Comparison of ENCODE assay signal across 16 mouse cellular contexts in genomic region chr6:47367461-47367860, GRCm38 (mm10).
DNase-seq lines count a peak whose midpoint lies in the region; ATAC-seq lines count a peak whose summit lies in the region.
"Had no signal": no experiment of that assay in that cellular context is flagged by ENCODE, and none has a peak within 500 bp of the region (broad histone marks: within the 10 kb centered on the region; RNA-seq: fewer than 3 reads in every experiment).

No protein-coding gene starts in this region.

- H3K27me3 ChIP-seq in embryonic facial prominence, embryonic 14.5 days (replicated peaks; ENCODE audit: control insufficient read depth, insufficient read depth, low read length) = no peaks in the 10 kb centered on the region
- H3K27me3 ChIP-seq in embryonic facial prominence, embryonic 10.5 days (replicated peaks; ENCODE audit: low read depth, poor library complexity, severe bottlenecking) = no peaks in the 10 kb centered on the region
- no peaks in the 10 kb centered on the region for H3K27me3 ChIP-seq in hindbrain, embryonic 11.5 days (ENCODE audit: control insufficient read depth, insufficient read depth, low read length)
- no peaks in the 10 kb centered on the region for H3K27me3 ChIP-seq in midbrain, embryonic 11.5 days (ENCODE audit: control insufficient read depth, insufficient read depth, low read length)
- H3K27me3 ChIP-seq in neural tube, embryonic 14.5 days (ENCODE audit: control insufficient read depth, insufficient read depth, low read length) = no peaks in the 10 kb centered on the region

- no peak overlapping the region for H3K4me3 ChIP-seq in embryonic facial prominence, embryonic 14.5 days (ENCODE audit: low read depth, low read length)
- H3K4me3 ChIP-seq in embryonic facial prominence, embryonic 10.5 days = no peak overlapping the region
- no peak overlapping the region for H3K4me3 ChIP-seq in hindbrain, embryonic 11.5 days (ENCODE audit: low read depth, low read length)
- H3K4me3 ChIP-seq in midbrain, embryonic 11.5 days (ENCODE audit: low read depth, low read length) = no peak overlapping the region
- H3K4me3 ChIP-seq in neural tube, embryonic 14.5 days (ENCODE audit: low read depth, low read length) = no peak overlapping the region
- H3K4me3 ChIP-seq: heart, embryonic 10.5 days had no signal

- DNase-seq in embryonic facial prominence, embryonic 14.5 days (ENCODE audit: low spot score) = peak; percentile 38
- no peak for DNase-seq in embryonic facial prominence, embryonic 10.5 days (ENCODE audit: low spot score)
- peak; percentile 18 for DNase-seq in hindbrain, embryonic 11.5 days (ENCODE audit: low spot score)
- DNase-seq in midbrain, embryonic 11.5 days (ENCODE audit: low spot score, missing footprints) = no peak
- no peak for DNase-seq in ovary, postnatal 10 days (ENCODE audit: low spot score)
- DNase-seq in kidney, postnatal 14 days = no peak
- DNase-seq in liver = no peak
- DNase-seq: cerebellum, adult 11 months; gastrocnemius, postnatal 36 days; kidney, adult 18-20 months; kidney, postnatal 25 days; lung, embryonic 14.5 days; right cerebral cortex, postnatal 14 days had no signal

- no peak overlapping the region for H3K4me2 ChIP-seq in embryonic facial prominence, embryonic 14.5 days (ENCODE audit: low read depth, low read length)
- no peak overlapping the region for H3K4me2 ChIP-seq in hindbrain, embryonic 11.5 days (replicated peaks; ENCODE audit: low read depth, low read length)
- no peak overlapping the region for H3K4me2 ChIP-seq in midbrain, embryonic 11.5 days
- H3K4me2 ChIP-seq in neural tube, embryonic 14.5 days (ENCODE audit: low read depth, low read length) = no peak overlapping the region
- H3K4me2 ChIP-seq: lung, embryonic 14.5 days had no signal

- no peak overlapping the region for H3K9ac ChIP-seq in embryonic facial prominence, embryonic 14.5 days (ENCODE audit: low read depth, low read length)
- no peak overlapping the region for H3K9ac ChIP-seq in hindbrain, embryonic 11.5 days (ENCODE audit: low read depth, low read length)
- H3K9ac ChIP-seq in midbrain, embryonic 11.5 days (ENCODE audit: low read length) = no peak overlapping the region
- H3K9ac ChIP-seq in neural tube, embryonic 14.5 days (replicated peaks; ENCODE audit: low read depth, low read length) = no peak overlapping the region
- H3K9ac ChIP-seq: lung, embryonic 14.5 days had no signal

- no peaks in the 10 kb centered on the region for H3K4me1 ChIP-seq in embryonic facial prominence, embryonic 14.5 days (ENCODE audit: control insufficient read depth, insufficient read depth, low read length)
- H3K4me1 ChIP-seq in embryonic facial prominence, embryonic 10.5 days = peaks cover 29% of the 10 kb centered on the region
- H3K4me1 ChIP-seq in hindbrain, embryonic 11.5 days (replicated peaks; ENCODE audit: control insufficient read depth, insufficient read depth, low read length) = no peaks in the 10 kb centered on the region
- H3K4me1 ChIP-seq in midbrain, embryonic 11.5 days (ENCODE audit: control insufficient read depth, insufficient read depth, low read length) = peaks cover 18% of the 10 kb centered on the region
- H3K4me1 ChIP-seq in neural tube, embryonic 14.5 days (ENCODE audit: control insufficient read depth, insufficient read depth, low read length) = peaks cover 6% of the 10 kb centered on the region; the same call in 1 of the 2 replicates
- H3K4me1 ChIP-seq: heart, embryonic 10.5 days had no signal

- no peak for ATAC-seq in embryonic facial prominence, embryonic 14.5 days (ENCODE audit: low read depth)
- ATAC-seq in hindbrain, embryonic 11.5 days (ENCODE audit: low FRiP score) = peak; percentile 70
- peak; percentile 79 for ATAC-seq in midbrain, embryonic 11.5 days (ENCODE audit: low FRiP score)
- peak; percentile 65 for ATAC-seq in neural tube, embryonic 14.5 days (ENCODE audit: low read depth)
- ATAC-seq: activated CD4-positive, CD25-positive, alpha-beta regulatory T cell, adult 4 months had no signal

- no peaks in the 10 kb centered on the region for H3K36me3 ChIP-seq in embryonic facial prominence, embryonic 14.5 days (ENCODE audit: control insufficient read depth, insufficient read depth, low read length)
- H3K36me3 ChIP-seq in embryonic facial prominence, embryonic 10.5 days (replicated peaks) = no peaks in the 10 kb centered on the region
- no peaks in the 10 kb centered on the region for H3K36me3 ChIP-seq in hindbrain, embryonic 11.5 days (ENCODE audit: control insufficient read depth, insufficient read depth, low read length)
- H3K36me3 ChIP-seq in midbrain, embryonic 11.5 days (ENCODE audit: control insufficient read depth, insufficient read depth, low read length) = no peaks in the 10 kb centered on the region
- H3K36me3 ChIP-seq in neural tube, embryonic 14.5 days (ENCODE audit: control insufficient read depth, insufficient read depth, low read length) = no peaks in the 10 kb centered on the region
- H3K36me3 ChIP-seq: heart, embryonic 10.5 days had no signal

- 43% methylated on average over 2 of the region's 2 CpGs for WGBS in embryonic facial prominence, embryonic 14.5 days
- 41% methylated on average over 2 of the region's 2 CpGs for WGBS in embryonic facial prominence, embryonic 10.5 days
- WGBS in hindbrain, embryonic 11.5 days = 50% methylated on average over 2 of the region's 2 CpGs
- 38% methylated on average over 2 of the region's 2 CpGs for WGBS in midbrain, embryonic 11.5 days
- 16% methylated on average over 2 of the region's 2 CpGs for WGBS in neural tube, embryonic 14.5 days

- no peak overlapping the region for H3K27ac ChIP-seq in embryonic facial prominence, embryonic 14.5 days (replicated peaks; ENCODE audit: low read depth, low read length)
- no peak overlapping the region for H3K27ac ChIP-seq in embryonic facial prominence, embryonic 10.5 days (replicated peaks)
- H3K27ac ChIP-seq in hindbrain, embryonic 11.5 days (ENCODE audit: low read depth, low read length) = no peak overlapping the region
- H3K27ac ChIP-seq in midbrain, embryonic 11.5 days (ENCODE audit: low read depth, low read length) = peak overlapping the region; percentile 70; the same call in 1 of the 2 replicates
- H3K27ac ChIP-seq in neural tube, embryonic 14.5 days (ENCODE audit: low read depth, low read length) = no peak overlapping the region
- H3K27ac ChIP-seq: heart, embryonic 10.5 days had no signal

- no peaks in the 10 kb centered on the region for H3K9me3 ChIP-seq in embryonic facial prominence, embryonic 14.5 days (ENCODE audit: control insufficient read depth, low read length)
- no peaks in the 10 kb centered on the region for H3K9me3 ChIP-seq in embryonic facial prominence, embryonic 10.5 days
- no peaks in the 10 kb centered on the region for H3K9me3 ChIP-seq in hindbrain, embryonic 11.5 days (ENCODE audit: control insufficient read depth, low read length)
- no peaks in the 10 kb centered on the region for H3K9me3 ChIP-seq in midbrain, embryonic 11.5 days (ENCODE audit: control insufficient read depth, low read length)
- H3K9me3 ChIP-seq in neural tube, embryonic 14.5 days (ENCODE audit: control insufficient read depth, low read length) = no peaks in the 10 kb centered on the region
- H3K9me3 ChIP-seq: heart, embryonic 10.5 days had no signal

Comparison
In these comparisons a context has a peak if more than half of its experiments do, and no peak if none do; other contexts are left out.
1. DNase-seq: peak in embryonic facial prominence, embryonic 14.5 days (single experiment) and hindbrain, embryonic 11.5 days (single experiment); none in embryonic facial prominence, embryonic 10.5 days (single experiment), midbrain, embryonic 11.5 days (single experiment), ovary, postnatal 10 days (single experiment), kidney, postnatal 14 days (single experiment) and liver (single experiment).